Mouse (Mus musculus) thymus, postnatal 36 days (tissue): ENCODE results near the gene Gm20920.
"Not testable (repeated sequence)": the region's sequence is repeated elsewhere in the genome, so short reads cannot be mapped to it uniquely, and the experiment has no call there.

Experiments
- DNase-seq, 2 experiments: peaks; one replicate each; pipeline ENCODE4 v3.0.0; 2022; ENCODE audit warnings: mixed read lengths in 2 of 2

The Gm20920 gene

DNA sequence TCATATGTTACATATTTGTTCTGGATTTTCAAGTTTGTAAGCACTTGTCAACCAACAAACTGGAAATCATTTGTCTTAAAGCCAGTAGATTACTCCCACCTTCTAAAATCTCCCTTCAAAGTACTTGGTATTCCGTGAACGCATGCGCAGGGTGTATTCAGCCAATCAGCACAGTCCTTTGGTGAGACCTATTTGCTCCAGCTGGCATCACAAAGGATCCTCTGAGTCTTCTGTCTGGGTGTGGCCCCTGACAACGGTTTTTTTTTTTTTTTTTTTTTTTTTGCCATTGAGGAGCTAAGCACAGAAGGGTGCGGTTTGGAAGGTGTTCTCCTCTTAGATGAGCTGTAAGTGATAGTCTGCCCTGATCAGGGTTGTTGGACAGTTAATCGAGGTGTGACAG is at the start of gene Gm20920:
Gene Gm20920, plus strand, starts transcription at position 301 of the 400 bp plus-strand sequence.
- DNase-seq: not testable (repeated sequence)
